Mouse (Mus musculus): ENCODE results near the gene U2af1l4.
A peak's percentile ranks its signal among the peaks of the same experiment; 100 is the strongest.

Gene U2af1l4

DNA sequence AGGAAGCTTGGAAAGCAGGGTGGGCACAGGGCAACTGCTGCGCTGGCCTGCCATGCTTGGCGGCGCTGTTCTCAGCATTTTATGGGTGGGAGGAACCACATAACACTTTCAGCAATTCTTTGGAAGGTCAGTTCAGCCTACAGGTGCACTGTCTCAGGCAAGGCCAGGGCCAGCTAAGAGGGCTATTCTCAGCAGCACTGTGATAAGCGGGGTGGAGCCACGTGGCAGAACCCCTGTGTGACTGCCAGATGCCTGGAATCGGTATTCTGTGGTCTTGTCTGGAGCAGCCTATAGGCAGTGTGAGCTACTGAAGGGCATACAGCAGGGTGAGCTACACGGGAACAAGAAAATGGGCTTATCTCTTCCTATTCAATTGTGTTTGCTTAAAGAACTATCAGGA lies 46.9 kb downstream of the U2af1l4 start:
- no peak for DNase-seq (ENCODE audit: low read depth, low spot score)

DNA sequence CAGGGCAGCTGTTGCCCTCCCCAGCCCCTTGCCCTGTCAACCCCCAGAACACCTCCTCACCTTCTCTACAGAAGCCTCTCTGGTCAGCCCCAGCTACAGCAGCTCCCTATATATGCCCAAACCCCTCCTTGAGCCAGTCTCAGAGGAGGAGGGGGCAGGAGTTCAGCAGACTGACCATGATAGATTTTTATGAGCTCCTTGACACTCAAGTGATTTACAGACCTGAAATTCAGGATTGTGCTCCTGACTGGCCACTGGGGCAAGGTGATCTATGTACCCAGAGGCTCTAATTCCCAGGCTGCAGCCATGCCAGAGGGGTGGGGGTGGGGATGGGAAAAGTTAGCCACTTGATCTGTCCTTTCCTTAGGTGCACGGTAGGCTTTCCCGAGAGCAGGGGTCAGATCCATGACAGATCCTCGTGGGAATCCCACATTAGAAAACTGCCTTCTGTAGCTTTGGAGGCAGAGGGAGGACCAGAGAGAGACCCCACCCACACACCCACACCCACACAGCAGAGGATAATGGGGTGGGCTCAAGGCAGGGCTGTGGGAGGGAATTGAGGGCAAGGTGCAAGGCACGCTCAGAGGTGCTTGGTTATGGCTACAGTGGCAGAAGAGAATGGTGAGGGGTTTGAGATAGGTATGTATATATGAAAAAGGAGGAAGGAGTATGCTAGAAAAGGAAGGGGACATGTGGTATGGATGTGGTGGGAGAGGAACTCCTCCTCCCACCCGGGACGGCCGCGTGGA lies 49.7 kb downstream of the U2af1l4 start, which contains the start of gene Upk1a:
Gene Upk1a, minus strand, starts transcription at position 194 of the 749 bp plus-strand sequence.
- no peak for DNase-seq (ENCODE audit: low read depth, low spot score)

DNA sequence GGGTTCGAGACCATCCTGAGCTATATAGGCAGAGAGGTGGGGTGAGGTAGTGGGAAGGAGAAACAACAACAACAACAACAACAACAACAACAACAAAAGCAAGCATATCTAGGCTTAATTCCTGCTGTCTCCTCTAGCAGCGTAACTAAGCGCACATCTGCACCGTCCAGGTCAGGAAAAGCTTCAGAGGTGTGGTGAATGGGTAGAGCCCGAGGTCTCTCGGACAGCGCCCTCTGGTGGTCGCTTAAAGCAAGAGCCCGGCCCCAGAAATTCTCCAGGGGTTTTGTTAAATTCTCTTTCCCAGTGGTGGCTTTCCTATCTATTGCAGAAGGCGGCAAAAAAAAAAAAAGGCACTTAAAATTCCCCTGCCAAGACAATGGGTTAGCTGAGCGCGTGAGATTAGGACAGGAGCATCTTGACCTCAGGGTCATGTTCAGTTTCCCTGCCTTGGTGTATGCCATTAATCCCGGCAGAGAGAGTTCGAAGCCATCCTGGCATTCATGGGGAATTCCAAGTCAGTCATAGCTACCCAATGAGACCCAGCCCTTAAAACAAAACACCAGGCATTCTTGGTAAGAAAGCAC lies 50.5 kb downstream of the U2af1l4 start:
- no peak for DNase-seq (ENCODE audit: low read depth, low spot score)

DNA sequence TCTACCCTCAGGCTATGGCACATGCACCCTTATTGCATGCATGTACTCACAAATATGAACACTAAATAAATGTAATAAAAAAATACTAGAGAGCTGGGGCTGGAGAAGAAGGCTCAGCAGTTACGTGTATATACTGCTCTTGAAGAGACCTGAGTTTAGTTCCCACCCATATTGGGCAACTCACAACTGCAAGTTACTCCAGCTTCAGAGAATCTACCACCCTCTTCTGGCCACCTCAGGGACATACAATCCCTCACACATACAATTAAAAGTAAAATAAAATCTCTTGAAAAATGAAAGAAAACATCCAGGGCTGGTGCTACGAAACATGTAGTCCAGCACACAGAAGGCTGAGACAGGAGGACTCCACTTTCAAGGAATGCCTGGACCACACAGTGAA lies 51.4 kb downstream of the U2af1l4 start:
- DNase-seq (ENCODE audit: low read depth, low spot score), result peak; percentile 21
